Comparison of ENCODE assay signal across 15 mouse cellular contexts in the genomic region with DNA sequence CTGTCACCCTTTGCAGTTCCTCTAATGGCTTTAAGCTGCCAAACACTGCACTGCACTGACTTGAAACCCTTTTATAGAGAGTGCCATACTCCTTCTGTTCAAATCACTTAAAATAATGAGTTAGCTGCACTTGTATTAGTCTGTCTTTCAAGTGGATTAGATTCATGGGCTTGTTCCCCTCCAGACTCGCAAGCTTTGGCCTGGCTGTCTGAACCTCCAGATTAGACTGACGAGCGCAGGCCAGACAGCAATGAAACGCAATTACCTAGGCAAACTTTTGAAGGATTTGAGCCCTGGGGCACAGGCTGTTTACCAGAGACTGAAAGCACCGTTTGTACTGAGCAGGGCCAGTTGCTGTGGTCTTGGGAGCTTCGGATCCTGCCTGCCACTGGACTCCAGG.
DNase-seq lines count a peak whose midpoint lies in the region; ATAC-seq lines count a peak whose summit lies in the region.
"Had no signal": no experiment of that assay in that cellular context is flagged by ENCODE, and none has a peak within 500 bp of the region (broad histone marks: within the 10 kb centered on the region; RNA-seq: fewer than 3 reads in every experiment).

No protein-coding gene starts in this region.

- WGBS in midbrain, embryonic 11.5 days = 40% methylated on average over 6 of the region's 6 CpGs
- WGBS in midbrain, embryonic 16.5 days = 17% methylated on average over 6 of the region's 6 CpGs
- 15% methylated on average over 6 of the region's 6 CpGs for WGBS in forebrain, embryonic 16.5 days

- H3K4me1 ChIP-seq in midbrain, embryonic 11.5 days (ENCODE audit: control insufficient read depth, insufficient read depth, low read length) = peaks cover 11% of the 10 kb centered on the region
- peaks cover 6% of the 10 kb centered on the region; the same call in 1 of the 2 replicates for H3K4me1 ChIP-seq in midbrain, embryonic 16.5 days (ENCODE audit: control insufficient read depth, insufficient read depth, low read length)
- peaks cover 6% of the 10 kb centered on the region; the same call in 1 of the 2 replicates for H3K4me1 ChIP-seq in forebrain, embryonic 16.5 days (replicated peaks; ENCODE audit: control insufficient read depth, insufficient read depth, low read length)
- H3K4me1 ChIP-seq: liver, embryonic 13.5 days had no signal

- no peaks in the 10 kb centered on the region for H3K27me3 ChIP-seq in midbrain, embryonic 11.5 days (ENCODE audit: control insufficient read depth, insufficient read depth, low read length)
- H3K27me3 ChIP-seq in midbrain, embryonic 16.5 days (ENCODE audit: control insufficient read depth, insufficient read depth, low read depth, low read length) = no peaks in the 10 kb centered on the region; the same call in 1 of the 2 replicates
- H3K27me3 ChIP-seq in forebrain, embryonic 16.5 days (replicated peaks; ENCODE audit: control insufficient read depth, insufficient read depth, low read length) = no peaks in the 10 kb centered on the region; the same call in 1 of the 2 replicates
- H3K27me3 ChIP-seq: CH12.LX; liver, embryonic 13.5 days had no signal

- H3K36me3 ChIP-seq in midbrain, embryonic 11.5 days (ENCODE audit: control insufficient read depth, insufficient read depth, low read length) = no peaks in the 10 kb centered on the region
- no peaks in the 10 kb centered on the region for H3K36me3 ChIP-seq in midbrain, embryonic 16.5 days (ENCODE audit: control insufficient read depth, insufficient read depth, low read length)
- H3K36me3 ChIP-seq in forebrain, embryonic 16.5 days (ENCODE audit: control insufficient read depth, insufficient read depth) = no peaks in the 10 kb centered on the region

- no peaks in the 10 kb centered on the region for H3K9me3 ChIP-seq in midbrain, embryonic 11.5 days (ENCODE audit: control insufficient read depth, low read length)
- H3K9me3 ChIP-seq in midbrain, embryonic 16.5 days (replicated peaks; ENCODE audit: control insufficient read depth, low read length, poor library complexity, severe bottlenecking) = no peaks in the 10 kb centered on the region
- H3K9me3 ChIP-seq in forebrain, embryonic 16.5 days (ENCODE audit: control insufficient read depth, low read length) = no peaks in the 10 kb centered on the region
- H3K9me3 ChIP-seq: liver, embryonic 13.5 days had no signal

- H3K4me2 ChIP-seq in midbrain, embryonic 11.5 days = no peak overlapping the region
- H3K4me2 ChIP-seq in midbrain, embryonic 16.5 days (ENCODE audit: low read length) = no peak overlapping the region
- H3K4me2 ChIP-seq in forebrain, embryonic 16.5 days (ENCODE audit: low read length) = no peak overlapping the region
- H3K4me2 ChIP-seq: liver, embryonic 13.5 days had no signal

- DNase-seq in adrenal gland, adult (ENCODE audit: inconsistent age in 2 of 2, low spot score in 1 of 2) = peak; percentile 34 to 47
- DNase-seq in adrenal gland, postnatal 36 days = no peak
- no peak for DNase-seq in midbrain, embryonic 11.5 days (ENCODE audit: low spot score, missing footprints)
- peak; percentile 27 for DNase-seq in mesoderm, embryonic 11.5 days (ENCODE audit: low read depth, low spot score)
- DNase-seq in frontal cortex, postnatal 10 days (ENCODE audit: low spot score in 2 of 2) = no peak
- DNase-seq in thymus, postnatal 36 days = no peak
- DNase-seq: cerebellum, postnatal 25 days; kidney, adult 9 months; liver, embryonic 13.5 days had no signal

- no peak overlapping the region for H3K4me3 ChIP-seq in midbrain, embryonic 11.5 days (ENCODE audit: low read depth, low read length)
- H3K4me3 ChIP-seq in midbrain, embryonic 16.5 days (ENCODE audit: low read depth, low read length) = no peak overlapping the region
- no peak overlapping the region for H3K4me3 ChIP-seq in forebrain, embryonic 16.5 days (replicated peaks; ENCODE audit: low read length)
- H3K4me3 ChIP-seq: left cerebral cortex, adult 2 months; liver, embryonic 13.5 days had no signal

- ATAC-seq in midbrain, embryonic 11.5 days (ENCODE audit: low FRiP score) = no peak
- ATAC-seq in midbrain, embryonic 16.5 days = no peak
- peak; percentile 83 for ATAC-seq in forebrain, embryonic 16.5 days
- ATAC-seq: hindbrain, embryonic 16.5 days; lung, postnatal 0 days had no signal

- H3K9ac ChIP-seq in midbrain, embryonic 11.5 days (ENCODE audit: low read length) = 0 out of 2 replicates have a peak overlapping the region, but pooled peaks have one; percentile 13
- no peak overlapping the region for H3K9ac ChIP-seq in midbrain, embryonic 16.5 days (ENCODE audit: low read depth, low read length)
- no peak overlapping the region for H3K9ac ChIP-seq in forebrain, embryonic 16.5 days (replicated peaks; ENCODE audit: low read depth, low read length)
- H3K9ac ChIP-seq: liver, embryonic 13.5 days had no signal

- H3K27ac ChIP-seq in midbrain, embryonic 11.5 days (ENCODE audit: low read depth, low read length) = no peak overlapping the region
- H3K27ac ChIP-seq in midbrain, embryonic 16.5 days (ENCODE audit: low read length) = no peak overlapping the region
- H3K27ac ChIP-seq in forebrain, embryonic 16.5 days (ENCODE audit: low read length) = no peak overlapping the region
- H3K27ac ChIP-seq: left cerebral cortex, adult 2 months; liver, embryonic 13.5 days had no signal

Comparison
In these comparisons a context has a peak if more than half of its experiments do, and no peak if none do; other contexts are left out.
1. DNase-seq: peak in adrenal gland, adult (2 of 2) and mesoderm, embryonic 11.5 days (single experiment); none in adrenal gland, postnatal 36 days (0 of 2), midbrain, embryonic 11.5 days (single experiment), frontal cortex, postnatal 10 days (0 of 2) and thymus, postnatal 36 days (0 of 2).